Mouse (Mus musculus): Measurements from ENCODE around the gene Dll4.

GRCm38 (mm10) chr2:119300819-119301493, 24.6 kb upstream of the Dll4 start:
- TF ChIP-seq CTCF (IDR thresholded peaks at IDR 0.05; ENCODE audit: borderline replicate concordance, control insufficient read depth, extremely low read depth, insufficient read depth, low read length, poor library complexity) (no peak), POLR2A (IDR thresholded peaks at IDR 0.05; ENCODE audit: control insufficient read depth, extremely low read depth, insufficient read depth, low read length, poor library complexity) (no peak)

Data from thymus, adult 2 months (tissue).